In genomic region chr5:75699516-75699915, GRCm38 (mm10) we compare ENCODE assay signal across 13 mouse cellular contexts.
"Had no signal": no experiment of that assay in that cellular context is flagged by ENCODE, and none has a peak within 500 bp of the region (broad histone marks: within the 10 kb centered on the region; RNA-seq: fewer than 3 reads in every experiment).

No protein-coding gene starts in this region.

- H3K4me3 ChIP-seq: kidney, embryonic 15.5 days; limb, embryonic 15.5 days; liver, embryonic 12.5 days had no signal

- DNase-seq: kidney, postnatal 14 days; layer of hippocampus, adult 9-11 months; layer of hippocampus, postnatal 36 days; lung, embryonic 14.5 days; lung, postnatal 10 days; lung, postnatal 4 days; right cerebral cortex, adult 18-20 months; right cerebral cortex, postnatal 25 days; thymus, postnatal 36 days had no signal

- H3K4me2 ChIP-seq: kidney, embryonic 15.5 days; limb, embryonic 15.5 days; liver, embryonic 12.5 days; lung, embryonic 14.5 days; midbrain, embryonic 11.5 days had no signal

- H3K36me3 ChIP-seq: kidney, embryonic 15.5 days; limb, embryonic 15.5 days; liver, embryonic 12.5 days had no signal

- H3K27me3 ChIP-seq: kidney, embryonic 15.5 days; limb, embryonic 15.5 days; liver, embryonic 12.5 days had no signal

- ATAC-seq: liver, embryonic 12.5 days had no signal

- H3K27ac ChIP-seq: kidney, embryonic 15.5 days; limb, embryonic 15.5 days; liver, embryonic 12.5 days had no signal

- H3K9me3 ChIP-seq: kidney, embryonic 15.5 days; limb, embryonic 15.5 days; liver, embryonic 12.5 days had no signal

- H3K4me1 ChIP-seq: kidney, embryonic 15.5 days; limb, embryonic 15.5 days; liver, embryonic 12.5 days had no signal

- H3K9ac ChIP-seq: kidney, embryonic 15.5 days; limb, embryonic 15.5 days; liver, embryonic 12.5 days; lung, embryonic 14.5 days had no signal
